Mouse (Mus musculus) gastrocnemius, postnatal 10 days (tissue): ENCODE measurements at regions not wholly inside any gene's neighbourhood (a gene's known extent, or its start where the extent isn't known, plus 50 kb on each side); places are given as distances from the start of the nearest gene placed in this dataset.

Source experiments
- DNase-seq: peaks from one replicate; pipeline ENCODE4 v3.0.0; 2021; ENCODE audit warnings: mixed read lengths

- DNase-seq, result no peak
Observed at GRCm38 (mm10) chr5:74769023-74769422, 66.3 kb upstream of the Lnx1 start.

GRCm38 (mm10) chr5:74767993-74768392 is 65.3 kb upstream of the Lnx1 start:
- no peak for DNase-seq

- no peak for DNase-seq
Observed at GRCm38 (mm10) chr5:74766211-74766610, 63.5 kb upstream of the Lnx1 start.

GRCm38 (mm10) chr5:74765061-74765767 is 62.5 kb upstream of the Lnx1 start:
- no peak for DNase-seq

- DNase-seq, result no peak
Observed at GRCm38 (mm10) chr5:74757557-74757956, 54.8 kb upstream of the Lnx1 start.

- DNase-seq, result no peak
Observed at GRCm38 (mm10) chr5:74752961-74753360, 50.2 kb upstream of the Lnx1 start.
